Mouse (Mus musculus) left cerebral cortex, postnatal 4 days (tissue): ENCODE results near the gene Nsrp1. TPM values are rescaled to one million over a fixed set of nuclear protein-coding genes. Genes with fewer than 3 reads are reported as not detected.

Experiments used
- DNase-seq: peaks from one replicate; pipeline ENCODE4 v3.0.0-alpha.2; 2022
- intact Hi-C: fragments of 180-260 bp; cut with DNase I; formaldehyde crosslinking; loops from one replicate; pipeline ENCODE4 v1.15.1; 2025
- microRNA-seq: library from miRNA; unstranded; fragments of <30 nt; microRNA quantifications from one replicate; pipeline ENCODE4 v1.2.0, GENCODE M21; 2022
- total RNA-seq, 2 experiments: library from RNA; stranded (reverse); gene quantifications; 2 replicates each; pipeline ENCODE4 v1.2.3; 2021

Nsrp1 gene
- total RNA-seq, 2 experiments from 2014 or later = 11.3 to 15.2 TPM

- intact Hi-C loops = loop anchor here (5.0 kb wide), 1 partner anchor 96 kb away; no protein-coding TSS in a partner anchor
- DNase-seq = no peak
These were observed 82.1 kb downstream of the Nsrp1 start for GRCm38 (mm10) chr11:76995966-76996672.

Small RNAs within 50 kb of the gene (microRNA-seq; reads per million reads assigned to microRNA genes)
- gene Mir423 = 2,289 reads per million, percentile 83 among the genes with 10 or more reads in this experiment

Other genes starting within 250 kb of the Nsrp1 start
- gene Cpd, start 231.4 kb downstream of the Nsrp1 start, total RNA-seq = 10 to 100 TPM; 56.8 to 56.9 TPM
- gene Tmigd1, start 176.3 kb downstream of the Nsrp1 start, total RNA-seq = not detected
- gene Blmh, start 153.6 kb downstream of the Nsrp1 start, total RNA-seq = 10 to 100 TPM; 80.8 to 89.7 TPM
- gene Slc6a4, start 79.8 kb downstream of the Nsrp1 start, total RNA-seq = 1 to 10 TPM; 1.4 to 1.8 TPM
- 1 to 10 TPM; 5.7 to 6.4 TPM for gene Efcab5, start 110.5 kb upstream of the Nsrp1 start, total RNA-seq
- gene Ssh2, start 137.9 kb upstream of the Nsrp1 start, total RNA-seq = 10 to 100 TPM; 60.7 to 62.3 TPM